Mouse (Mus musculus) testis, adult 2 months (tissue): Measurements from ENCODE around the gene Hspb7.

Source experiments
- CTCF ChIP-seq: fragments of 200-500 bp; IDR thresholded peaks from 2 replicates; pipeline ENCODE4 v1.5.1; 2012; ENCODE audit warnings: low read depth, mild to moderate bottlenecking, inconsistent platforms, low read length, moderate library complexity; ENCODE audit not compliant: control insufficient read depth, insufficient read depth, insufficient replicate concordance
- POLR2A ChIP-seq: fragments of 200-500 bp; IDR thresholded peaks from 2 replicates; pipeline ENCODE4 v1.6.1; 2012; ENCODE audit warnings: low read depth, mild to moderate bottlenecking, inconsistent platforms, low read length, moderate library complexity; ENCODE audit not compliant: control insufficient read depth

GRCm38 (mm10) chr4:141415924-141416323, 4.7 kb upstream of the Hspb7 start, which contains the start of gene Clcnkb:
- no peak for TF ChIP-seq POLR2A
- TF ChIP-seq CTCF, result no peak
